Mouse (Mus musculus): ENCODE results near the gene Gspt1.

GRCm38 (mm10) chr16:11254723-11255164 is 619 bp upstream of the Gspt1 start:
- TF ChIP-seq POLR2AphosphoS2 (IDR thresholded peaks at IDR 0.05; ENCODE audit: low read length) (no peak), EP300 (IDR thresholded peaks at IDR 0.05; ENCODE audit: low read depth in 1 of 2, low read length in 2 of 2) (no peak), POLR2A (IDR thresholded peaks at IDR 0.05; ENCODE audit: control insufficient read depth in 1 of 2, insufficient read depth in 1 of 2, low read depth in 1 of 2, low read length in 2 of 2, poor library complexity in 1 of 2) (0 out of 4 replicates have a peak, but pooled peaks of 1 of the 2 experiments have one; percentile 6), CTCF (IDR thresholded peaks at IDR 0.05 in 2 of 3, conservative IDR thresholded peaks at IDR 0.05 in 1 of 3; ENCODE audit: control insufficient read depth in 1 of 3, insufficient read depth in 1 of 3, low read depth in 2 of 3, low read length in 3 of 3, poor library complexity in 1 of 3, severe bottlenecking in 1 of 3) (no peak), MAX (IDR thresholded peaks at IDR 0.05; ENCODE audit: low read length) (no peak)

Measured in MEL (cell line).